Mouse (Mus musculus) fibroblast of lung, adult 2 months (primary cell): ENCODE results near the gene Ncf2.

Source experiments
- DNase-seq: peaks from one replicate; pipeline ENCODE4 v3.0.0-alpha.2; 2011; ENCODE audit warnings: low read depth

The Ncf2 gene

GRCm38 (mm10) chr1:152796683-152797263 is 3.2 kb upstream of the Ncf2 start:
- DNase-seq = no peak

GRCm38 (mm10) chr1:152798125-152798524 is 1.9 kb upstream of the Ncf2 start:
- no peak for DNase-seq

- DNase-seq = no peak
Measured at GRCm38 (mm10) chr1:152800633-152801176, 711 bp downstream of the Ncf2 start.

- DNase-seq = no peak
Measured at GRCm38 (mm10) chr1:152804907-152805306, 4.9 kb downstream of the Ncf2 start.

GRCm38 (mm10) chr1:152807619-152808391 is 7.8 kb downstream of the Ncf2 start:
- no peak for DNase-seq

- DNase-seq = no peak
Measured at GRCm38 (mm10) chr1:152808392-152808680, 8.3 kb downstream of the Ncf2 start.

- DNase-seq = no peak
Measured at GRCm38 (mm10) chr1:152809541-152810252, 9.7 kb downstream of the Ncf2 start.

GRCm38 (mm10) chr1:152810533-152811439 is 10.8 kb downstream of the Ncf2 start:
- no peak for DNase-seq

- no peak for DNase-seq
Measured at GRCm38 (mm10) chr1:152815265-152815701, 15.3 kb downstream of the Ncf2 start.

GRCm38 (mm10) chr1:152817027-152817769 is 17.2 kb downstream of the Ncf2 start:
- no peak for DNase-seq

- DNase-seq = no peak
Measured at GRCm38 (mm10) chr1:152817794-152818193, 17.8 kb downstream of the Ncf2 start.

GRCm38 (mm10) chr1:152819558-152819957 is 19.6 kb downstream of the Ncf2 start:
- no peak for DNase-seq

GRCm38 (mm10) chr1:152820911-152821695 is 21.1 kb downstream of the Ncf2 start:
- peak; percentile 15 for DNase-seq

- peak; percentile 80 for DNase-seq
Measured at GRCm38 (mm10) chr1:152821746-152822145, 21.8 kb downstream of the Ncf2 start.

- no peak for DNase-seq
Measured at GRCm38 (mm10) chr1:152824206-152824605, 24.2 kb downstream of the Ncf2 start.

- DNase-seq = no peak
Measured at GRCm38 (mm10) chr1:152826446-152826845, 26.5 kb downstream of the Ncf2 start.

GRCm38 (mm10) chr1:152828168-152828567 is 28.2 kb downstream of the Ncf2 start:
- no peak for DNase-seq

GRCm38 (mm10) chr1:152828637-152829355 is 28.8 kb downstream of the Ncf2 start:
- DNase-seq = no peak

GRCm38 (mm10) chr1:152830054-152830453 is 30.1 kb downstream of the Ncf2 start:
- no peak for DNase-seq

- DNase-seq = no peak
Measured at GRCm38 (mm10) chr1:152831003-152831402, 31.0 kb downstream of the Ncf2 start.
